Mouse (Mus musculus) forebrain, embryonic 10.5 days (tissue): Measurements from ENCODE around the gene Nbas. TPM values are rescaled to one million over a fixed set of nuclear protein-coding genes. Genes with fewer than 3 reads are reported as not detected.

ENCODE experiments used
- DNase-seq: peaks from one replicate; pipeline ENCODE4 v3.0.0-alpha.2; 2017; ENCODE audit warnings: low spot score; ENCODE audit errors: extremely low spot score
- H3K27ac ChIP-seq: fragments of 300-500 bp; sonication (generic); 2 replicates; pipeline ENCODE4 v1.5.1; 2016; ENCODE audit warnings: mild to moderate bottlenecking
- H3K27me3 ChIP-seq: fragments of 300-500 bp; sonication (generic); 2 replicates; pipeline ENCODE4 v1.6.1; 2016; ENCODE audit warnings: mild to moderate bottlenecking; ENCODE audit not compliant: poor library complexity, severe bottlenecking
- H3K36me3 ChIP-seq: fragments of 300-500 bp; sonication (generic); replicated peaks from 2 replicates; pipeline ENCODE4 v1.6.1; 2016; ENCODE audit warnings: mild to moderate bottlenecking, moderate library complexity
- H3K4me1 ChIP-seq: fragments of 300-500 bp; sonication (generic); 2 replicates; pipeline ENCODE4 v1.6.1; 2016
- H3K4me3 ChIP-seq: fragments of 300-500 bp; sonication (generic); 2 replicates; pipeline ENCODE4 v1.5.1; 2016; ENCODE audit warnings: mild to moderate bottlenecking, moderate library complexity
- H3K9me3 ChIP-seq: fragments of 300-500 bp; sonication (generic); 2 replicates; pipeline ENCODE4 v1.6.1; 2016; ENCODE audit warnings: mild to moderate bottlenecking, moderate library complexity
- WGBS: fragments of 180-500 bp; shearing (Covaris S2); methylation state at CpG from one replicate; pipeline ENCODE4 v1.1.7; 2016; 5-methylcytosine and 5-hydroxymethylcytosine counted together
- polyA plus RNA-seq: library from polyadenylated mRNA; unstranded; fragments of >200 nt; fragmentation: Nextera tagmentation; extraction: Ambion mirVana; gene quantifications from 2 replicates; pipeline ENCODE4 v1.2.1, GENCODE M21; 2016

Nbas gene
- polyA plus RNA-seq, 1 experiment from 2014 or later: 14.8 TPM

- no peaks in the 10 kb centered on the region for H3K27me3 ChIP-seq
- no peak for DNase-seq
- WGBS: 89% methylated on average over 4 of the region's 4 CpGs
- H3K4me1 ChIP-seq: no peaks in the 10 kb centered on the region
- no peak overlapping the region for H3K27ac ChIP-seq
- no peak overlapping the region for H3K4me3 ChIP-seq
- H3K36me3 ChIP-seq: 0 out of 2 replicates have a peak, but pooled peaks cover 3% of the 10 kb centered on the region
- H3K9me3 ChIP-seq: no peaks in the 10 kb centered on the region
Observed at GRCm38 (mm10) chr12:13444653-13445431, 175.9 kb downstream of the Nbas start.

- H3K36me3 ChIP-seq: 0 out of 2 replicates have a peak, but pooled peaks cover 3% of the 10 kb centered on the region
- H3K27me3 ChIP-seq: no peaks in the 10 kb centered on the region
- WGBS: 96% methylated on average over 2 of the region's 2 CpGs
- DNase-seq: no peak
- no peaks in the 10 kb centered on the region for H3K9me3 ChIP-seq
- no peak overlapping the region for H3K4me3 ChIP-seq
- H3K4me1 ChIP-seq: no peaks in the 10 kb centered on the region
- no peak overlapping the region for H3K27ac ChIP-seq
Observed at GRCm38 (mm10) chr12:13445486-13446065, 176.6 kb downstream of the Nbas start.

DNA sequence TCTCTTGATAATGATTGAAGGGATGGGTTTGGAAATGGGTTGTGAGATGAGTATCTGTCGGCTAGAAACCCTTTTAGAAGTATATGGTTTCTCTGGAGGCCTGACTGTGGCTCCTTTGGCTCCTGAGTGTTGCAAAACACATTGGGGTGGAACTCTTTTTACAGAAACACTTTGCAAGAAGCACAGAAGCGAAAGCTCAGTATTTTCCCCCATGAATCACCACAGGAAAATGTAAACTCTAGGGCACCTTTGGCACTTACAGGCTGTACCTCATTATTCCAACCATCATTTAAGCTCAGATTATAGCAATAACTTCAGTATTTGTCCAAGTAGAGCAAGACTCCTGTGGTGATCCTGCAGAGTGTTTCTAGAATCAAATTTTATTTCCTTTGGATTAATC lies 180.0 kb downstream of the Nbas start:
- Histone ChIP-seq H3K27ac (no peak overlapping the region), H3K9me3 (no peaks in the 10 kb centered on the region), H3K36me3 (no peaks in the 10 kb centered on the region; the same call in 1 of the 2 replicates), H3K4me1 (no peaks in the 10 kb centered on the region), H3K27me3 (no peaks in the 10 kb centered on the region), H3K4me3 (no peak overlapping the region)
- WGBS: 89% methylated on average over 2 of the region's 2 CpGs
- no peak for DNase-seq

DNA sequence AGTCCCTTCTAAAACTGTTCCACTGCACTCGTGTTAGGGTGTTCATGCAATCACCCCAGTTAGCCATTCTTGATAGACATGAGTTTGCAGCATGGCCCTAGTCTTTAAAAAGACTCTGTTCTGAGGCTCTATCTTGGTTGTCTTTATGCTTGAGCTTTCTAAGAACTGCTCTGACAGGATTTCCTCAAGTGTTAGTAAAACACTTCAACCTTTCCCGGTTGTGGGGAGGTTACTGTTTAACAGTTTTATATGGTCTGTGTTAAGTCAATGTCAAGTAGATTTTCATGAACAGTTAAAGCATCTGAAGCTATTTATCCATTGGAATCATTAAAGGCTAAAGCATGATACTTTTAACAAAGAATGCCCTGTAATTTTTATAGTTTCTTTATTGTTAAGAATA lies 183.1 kb downstream of the Nbas start:
- no peak for DNase-seq
- 85% methylated on average over 2 of the region's 2 CpGs for WGBS
- Histone ChIP-seq H3K4me1 (no peaks in the 10 kb centered on the region), H3K27ac (no peak overlapping the region), H3K9me3 (no peaks in the 10 kb centered on the region), H3K27me3 (no peaks in the 10 kb centered on the region), H3K4me3 (no peak overlapping the region), H3K36me3 (peaks cover 4% of the 10 kb centered on the region; the same call in 1 of the 2 replicates)

- Histone ChIP-seq H3K27me3 (no peaks in the 10 kb centered on the region), H3K4me1 (no peaks in the 10 kb centered on the region), H3K36me3 (peaks cover 4% of the 10 kb centered on the region; the same call in 1 of the 2 replicates), H3K9me3 (no peaks in the 10 kb centered on the region), H3K4me3 (no peak overlapping the region), H3K27ac (no peak overlapping the region)
- no peak for DNase-seq
- WGBS: 89% methylated on average over 6 of the region's 6 CpGs
Observed at GRCm38 (mm10) chr12:13460223-13460853, 191.4 kb downstream of the Nbas start.

- no peak overlapping the region for H3K4me3 ChIP-seq
- no peaks in the 10 kb centered on the region for H3K4me1 ChIP-seq
- H3K9me3 ChIP-seq: no peaks in the 10 kb centered on the region
- 91% methylated on average over 9 of the region's 9 CpGs for WGBS
- no peak overlapping the region for H3K27ac ChIP-seq
- no peak for DNase-seq
- H3K27me3 ChIP-seq: no peaks in the 10 kb centered on the region
- H3K36me3 ChIP-seq: no peaks in the 10 kb centered on the region
Observed at GRCm38 (mm10) chr12:13461558-13462153, 192.7 kb downstream of the Nbas start.

- H3K27ac ChIP-seq: no peak overlapping the region
- H3K27me3 ChIP-seq: no peaks in the 10 kb centered on the region
- 95% methylated on average over 6 of the region's 6 CpGs for WGBS
- no peaks in the 10 kb centered on the region for H3K36me3 ChIP-seq
- no peak overlapping the region for H3K4me3 ChIP-seq
- DNase-seq: no peak
- no peaks in the 10 kb centered on the region for H3K9me3 ChIP-seq
- no peaks in the 10 kb centered on the region for H3K4me1 ChIP-seq
Observed at GRCm38 (mm10) chr12:13462397-13462796, 193.5 kb downstream of the Nbas start.

DNA sequence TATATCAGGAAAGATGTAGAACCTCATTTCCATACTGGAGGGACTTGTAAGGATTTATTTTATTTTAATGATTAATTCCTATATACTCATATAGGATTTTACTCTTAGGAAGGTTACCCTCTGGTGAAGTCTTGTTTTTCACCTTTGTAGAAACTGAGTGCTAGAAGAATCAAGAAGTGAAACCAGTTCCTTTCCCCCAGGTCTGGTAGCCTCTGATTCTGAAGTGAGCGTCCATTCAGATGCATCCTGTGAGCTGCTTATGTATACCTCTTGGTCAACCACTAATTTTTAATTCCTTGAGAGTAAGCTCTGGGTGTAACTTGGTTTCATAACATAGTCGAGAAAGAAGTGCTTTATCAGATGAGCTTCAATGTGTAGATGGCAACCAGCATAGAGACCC lies 196.6 kb downstream of the Nbas start:
- Histone ChIP-seq H3K4me3 (no peak overlapping the region), H3K36me3 (no peaks in the 10 kb centered on the region), H3K27ac (no peak overlapping the region), H3K27me3 (no peaks in the 10 kb centered on the region), H3K4me1 (no peaks in the 10 kb centered on the region), H3K9me3 (no peaks in the 10 kb centered on the region)
- WGBS: 88% methylated on average over 2 of the region's 2 CpGs
- no peak for DNase-seq

DNA sequence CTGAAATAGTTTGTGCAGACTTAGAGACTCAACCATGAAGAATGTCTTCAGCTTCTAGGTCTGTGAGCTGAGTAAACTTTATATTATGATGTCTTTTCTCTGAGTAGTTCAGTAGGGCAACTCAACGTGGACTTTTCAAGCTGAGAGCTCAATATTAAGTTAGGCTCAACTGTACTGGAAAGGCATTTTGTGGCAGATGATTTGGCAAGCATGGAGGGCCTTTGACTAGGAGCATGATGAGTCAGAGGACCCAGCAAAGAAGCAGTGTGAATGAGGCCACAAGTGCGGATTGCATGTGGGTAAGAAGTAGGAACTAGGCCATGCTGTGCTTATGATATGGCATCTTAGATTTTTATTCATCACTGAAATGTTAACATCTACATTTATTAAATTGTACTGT lies 205.9 kb downstream of the Nbas start:
- no peak overlapping the region for H3K27ac ChIP-seq
- 90% methylated on average over 2 of the region's 2 CpGs for WGBS
- H3K9me3 ChIP-seq: no peaks in the 10 kb centered on the region
- H3K4me1 ChIP-seq: no peaks in the 10 kb centered on the region
- H3K27me3 ChIP-seq: no peaks in the 10 kb centered on the region
- H3K4me3 ChIP-seq: no peak overlapping the region
- 0 out of 2 replicates have a peak, but pooled peaks cover 6% of the 10 kb centered on the region for H3K36me3 ChIP-seq
- DNase-seq: no peak

DNA sequence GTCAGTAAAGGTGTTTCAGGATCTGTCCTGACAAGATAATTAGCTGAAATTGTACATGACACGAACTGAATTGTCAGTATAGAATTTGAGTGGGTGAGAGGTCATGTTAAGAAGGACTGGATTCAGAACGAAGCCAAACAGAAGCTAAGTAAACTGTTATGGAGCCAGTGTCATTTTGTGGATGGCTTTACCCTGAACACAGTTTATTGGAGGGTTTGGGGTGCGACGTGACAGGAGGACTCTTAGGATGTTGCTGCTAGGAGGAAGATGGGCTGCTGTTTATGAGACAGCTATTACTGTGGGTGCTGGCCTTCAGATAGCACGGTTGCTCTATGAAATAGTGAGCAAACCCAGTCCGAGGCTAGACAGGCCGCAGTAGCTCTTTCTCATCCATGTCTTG lies 210.2 kb downstream of the Nbas start:
- Histone ChIP-seq H3K27me3 (no peaks in the 10 kb centered on the region), H3K36me3 (0 out of 2 replicates have a peak, but pooled peaks cover 4% of the 10 kb centered on the region), H3K4me3 (no peak overlapping the region), H3K9me3 (no peaks in the 10 kb centered on the region), H3K27ac (no peak overlapping the region), H3K4me1 (no peaks in the 10 kb centered on the region)
- no peak for DNase-seq
- WGBS: 93% methylated on average over 7 of the region's 7 CpGs

DNA sequence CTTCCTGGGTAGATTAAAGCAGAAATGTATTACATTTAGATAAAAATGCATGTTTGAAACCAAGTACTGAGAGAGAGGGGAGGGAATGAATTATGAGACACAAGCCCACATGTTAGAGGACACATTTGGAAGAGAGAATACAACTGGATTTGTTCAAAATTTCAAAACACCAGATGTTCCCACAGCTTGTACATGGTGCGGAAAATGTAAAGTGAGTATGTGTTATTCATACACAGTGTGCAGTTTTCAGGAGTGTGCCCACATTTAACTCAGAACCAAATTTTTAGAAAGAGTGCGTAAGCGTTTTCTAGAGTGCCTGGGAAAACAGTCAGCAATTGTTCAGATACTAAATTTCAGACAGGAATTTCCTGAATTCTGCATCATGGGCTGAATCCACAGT lies 217.3 kb downstream of the Nbas start:
- H3K4me1 ChIP-seq: no peaks in the 10 kb centered on the region
- no peak overlapping the region for H3K27ac ChIP-seq
- no peaks in the 10 kb centered on the region for H3K27me3 ChIP-seq
- WGBS: 95% methylated on average over 3 of the region's 3 CpGs
- no peaks in the 10 kb centered on the region; the same call in 1 of the 2 replicates for H3K36me3 ChIP-seq
- H3K4me3 ChIP-seq: no peak overlapping the region
- no peaks in the 10 kb centered on the region for H3K9me3 ChIP-seq
- no peak for DNase-seq

DNA sequence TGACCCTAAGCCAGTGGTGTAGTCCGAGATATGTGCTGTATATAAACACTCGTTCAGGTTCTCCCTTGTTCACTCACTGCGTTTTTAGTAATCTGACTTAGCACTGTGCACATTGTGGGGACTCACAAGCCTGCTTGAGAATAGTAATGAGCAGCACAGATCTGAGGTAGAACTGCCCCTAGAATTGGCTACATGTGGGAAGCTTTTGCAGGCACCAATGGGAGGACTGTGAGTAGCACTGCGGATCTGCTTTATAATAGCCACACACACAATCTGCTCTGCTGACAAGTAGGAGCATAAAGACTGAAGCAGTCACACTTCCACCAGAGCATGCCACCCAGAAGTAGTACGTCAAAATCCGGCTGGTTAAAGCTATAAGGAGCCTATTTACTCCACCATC lies 228.3 kb downstream of the Nbas start:
- H3K27me3 ChIP-seq: no peaks in the 10 kb centered on the region
- no peak overlapping the region for H3K4me3 ChIP-seq
- DNase-seq: no peak
- no peaks in the 10 kb centered on the region for H3K9me3 ChIP-seq
- no peak overlapping the region for H3K27ac ChIP-seq
- 92% methylated on average over 6 of the region's 6 CpGs for WGBS
- H3K36me3 ChIP-seq: no peaks in the 10 kb centered on the region
- peaks cover 16% of the 10 kb centered on the region; the same call in 1 of the 2 replicates for H3K4me1 ChIP-seq
